Mouse (Mus musculus): ENCODE measurements around the gene Fam98c.
A peak's percentile ranks its signal among the peaks of the same experiment; 100 is the strongest.

Gene Fam98c

GRCm38 (mm10) chr7:29108992-29109955 is 46.8 kb downstream of the Fam98c start:
- peak; percentile 75 for DNase-seq (ENCODE audit: low spot score)
